Mouse (Mus musculus) frontal cortex, postnatal 10 days (tissue): Measurements from ENCODE around the gene Trim62.

Experiments
- DNase-seq, 2 experiments: peaks; one replicate each; pipeline ENCODE4 v3.0.0; 2022; ENCODE audit warnings: low spot score in 2 of 2, mixed read lengths in 1 of 2

Gene Trim62

DNA sequence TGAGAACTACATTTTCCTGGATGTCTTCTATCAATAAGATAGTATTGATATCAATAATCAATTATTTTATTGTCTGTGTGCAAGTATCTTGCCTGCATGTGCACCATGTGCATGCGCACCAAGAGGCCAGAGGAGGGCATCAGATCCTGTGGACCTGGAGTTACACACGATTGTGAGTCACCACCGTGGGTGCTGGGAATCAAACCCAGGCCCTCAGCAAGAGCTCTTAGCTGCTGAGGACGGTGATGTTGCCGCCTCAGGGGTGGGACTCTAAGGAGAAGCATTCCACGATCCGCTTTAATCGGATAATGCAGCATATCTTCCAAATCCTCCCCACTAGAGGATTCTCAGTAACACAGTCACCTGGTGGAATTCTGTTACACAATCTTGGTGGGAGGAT lies 2.2 kb downstream of the Trim62 start:
- DNase-seq = no peak

DNA sequence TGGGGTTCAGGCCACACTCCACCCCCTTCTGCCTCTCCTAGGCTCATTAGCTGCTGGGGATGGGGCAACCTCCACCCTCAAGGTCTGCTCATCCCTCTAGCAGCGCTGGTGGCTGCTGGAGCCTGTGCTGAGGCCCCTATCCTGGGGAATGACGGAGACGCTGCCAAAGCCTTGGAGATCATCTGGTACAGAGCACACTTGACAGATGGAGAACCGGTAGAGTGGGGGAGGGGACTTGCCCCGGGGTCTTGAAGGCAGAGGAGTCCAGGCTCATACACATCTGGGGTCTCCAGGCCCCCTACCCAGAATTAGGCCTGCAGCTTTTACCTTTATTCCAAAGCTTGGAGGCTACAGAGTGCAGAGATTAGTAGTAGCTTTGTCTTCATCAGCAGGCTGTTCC lies 3.2 kb downstream of the Trim62 start:
- DNase-seq = no peak

- no peak for DNase-seq
Observed at GRCm38 (mm10) chr4:128887026-128887425, 3.6 kb downstream of the Trim62 start.

DNA sequence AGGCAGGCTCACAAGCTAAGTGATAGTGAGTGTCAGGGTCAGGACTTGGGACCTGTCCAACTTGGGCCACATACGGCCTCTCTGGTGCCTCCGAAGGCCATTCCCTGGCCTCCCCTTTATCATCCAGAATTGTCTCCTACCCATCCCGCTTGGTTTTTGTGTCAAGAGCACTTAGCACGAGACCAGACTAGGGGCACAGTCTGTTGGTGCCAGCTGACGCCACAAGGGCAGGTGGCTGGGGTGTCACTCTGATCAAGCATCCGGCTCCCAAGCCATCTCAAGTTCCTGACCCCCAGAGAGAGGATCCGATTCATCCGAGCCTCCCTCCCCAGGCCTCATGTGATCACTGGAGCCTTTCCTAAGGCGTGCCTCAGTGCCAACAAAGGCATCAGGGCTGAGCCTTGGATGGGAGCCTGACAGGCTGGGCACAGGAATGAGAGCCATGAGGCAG lies 4.3 kb downstream of the Trim62 start:
- peak in 1 of 2 experiments; percentile 38 for DNase-seq

GRCm38 (mm10) chr4:128888436-128888990 lies 5.1 kb downstream of the Trim62 start:
- DNase-seq = no peak

- DNase-seq = no peak
Observed at GRCm38 (mm10) chr4:128889752-128890630, 6.6 kb downstream of the Trim62 start.

DNA sequence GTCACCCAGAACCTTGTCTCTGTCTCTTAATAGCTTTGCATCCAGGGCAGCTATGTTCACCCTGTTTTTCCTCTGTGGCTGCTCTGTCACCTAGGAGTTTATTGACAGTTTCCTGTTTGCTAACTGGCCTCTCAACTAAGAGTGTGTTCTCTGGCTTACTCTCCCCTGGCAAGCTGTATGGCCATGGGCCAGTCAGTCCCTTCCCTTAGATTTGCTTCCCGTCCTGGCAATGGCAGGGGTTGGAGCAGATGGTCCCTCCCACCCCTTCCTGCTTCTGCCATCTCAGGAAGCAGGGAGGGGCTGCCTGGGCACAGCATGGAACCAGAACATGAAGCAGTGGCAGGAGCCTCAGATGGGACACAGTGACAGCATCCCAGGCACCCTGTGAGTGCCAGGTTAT lies 7.8 kb downstream of the Trim62 start:
- peak; percentile 55 to 64 for DNase-seq

DNA sequence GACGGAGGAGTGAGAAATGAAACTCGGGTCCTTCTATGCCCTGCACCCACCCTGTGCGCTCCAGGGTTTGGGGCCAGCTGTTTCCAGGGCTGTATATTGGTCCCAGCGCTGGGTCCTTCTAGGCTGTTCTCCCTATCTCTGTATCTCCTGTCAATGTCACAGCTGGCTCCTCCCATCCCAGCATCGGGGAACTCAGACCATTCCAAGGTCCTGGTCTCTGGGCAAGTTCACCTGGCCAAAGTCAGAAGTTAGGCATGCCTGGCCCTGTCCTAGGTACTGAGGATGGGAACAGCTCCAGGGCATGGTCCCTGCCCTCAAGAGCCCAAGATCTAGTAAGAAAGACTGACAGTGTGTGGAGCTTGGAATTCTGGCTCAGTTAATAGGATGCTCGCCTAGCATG lies 8.4 kb downstream of the Trim62 start:
- DNase-seq = no peak

DNA sequence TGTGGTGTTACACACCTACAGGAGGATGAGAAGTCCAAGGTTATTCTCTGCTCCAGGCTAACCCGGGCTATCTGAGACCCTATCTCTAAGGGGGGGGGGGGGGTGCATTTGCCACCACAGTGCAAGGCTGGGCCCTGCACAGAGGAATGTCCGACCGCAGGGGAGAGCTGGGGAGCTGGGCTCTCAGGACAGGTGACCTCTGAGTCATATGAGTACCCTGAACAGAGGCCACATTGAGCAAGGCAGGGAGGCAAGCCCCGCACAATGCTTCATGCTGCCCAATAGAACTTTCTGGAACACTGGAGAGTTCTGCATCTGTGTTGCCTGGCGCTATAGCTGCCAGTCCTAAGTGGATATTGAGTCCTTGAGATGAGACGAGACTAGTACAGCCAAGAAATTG lies 8.8 kb downstream of the Trim62 start:
- no peak for DNase-seq

DNA sequence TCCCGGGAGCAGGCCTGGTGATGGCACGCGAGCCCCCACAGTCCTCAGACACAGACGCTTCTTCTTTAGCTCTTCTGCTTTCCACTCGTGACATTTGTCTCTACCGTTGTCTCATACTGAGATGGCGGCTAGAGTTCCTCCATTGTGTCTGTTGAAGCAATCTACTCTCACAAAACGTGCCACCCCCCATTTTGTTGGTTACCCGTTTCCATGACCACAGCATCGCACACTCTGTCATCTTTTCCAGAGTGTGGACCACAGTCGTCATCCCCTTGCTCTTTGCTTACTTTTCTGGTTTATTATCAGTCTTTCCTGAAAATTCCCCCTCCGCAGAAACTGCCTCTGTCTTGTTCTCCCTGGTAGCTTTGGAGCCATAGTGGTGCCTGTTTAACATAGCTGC lies 10.7 kb downstream of the Trim62 start:
- no peak for DNase-seq

- DNase-seq = no peak
Observed at GRCm38 (mm10) chr4:128895841-128896240, 12.5 kb downstream of the Trim62 start.

- DNase-seq = no peak
Observed at GRCm38 (mm10) chr4:128896667-128897066, 13.3 kb downstream of the Trim62 start.

DNA sequence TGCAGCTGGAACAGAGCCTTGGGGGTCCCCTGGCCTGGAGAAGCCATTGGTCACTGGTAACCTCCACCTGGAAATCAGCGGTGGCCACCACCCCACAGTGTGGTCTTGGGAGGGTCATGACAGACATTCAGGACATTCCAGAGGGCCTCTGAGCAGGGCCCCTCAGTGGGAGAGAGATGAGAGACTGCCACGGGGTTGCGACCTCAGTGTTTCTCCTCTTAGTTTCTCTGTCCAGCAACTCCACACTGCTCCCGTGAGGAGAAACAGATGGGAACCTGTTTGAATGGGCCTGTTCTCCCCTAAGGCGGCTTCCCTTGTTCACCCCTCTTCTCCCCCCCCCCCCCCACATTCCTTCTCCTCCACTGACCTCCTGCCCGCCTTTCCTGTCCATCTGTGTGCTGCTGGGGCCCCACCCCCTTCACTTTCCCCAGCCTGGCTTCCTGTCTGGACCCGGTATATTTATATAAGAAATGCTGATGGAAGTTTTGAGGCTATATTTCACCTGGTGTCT lies 14.6 kb downstream of the Trim62 start:
- DNase-seq = no peak

GRCm38 (mm10) chr4:128899332-128899731 lies 16.0 kb downstream of the Trim62 start:
- DNase-seq = peak; percentile 84 to 85

- no peak for DNase-seq
Observed at GRCm38 (mm10) chr4:128900484-128900883, 17.1 kb downstream of the Trim62 start.

GRCm38 (mm10) chr4:128902390-128902789 lies 19.0 kb downstream of the Trim62 start:
- no peak for DNase-seq

GRCm38 (mm10) chr4:128904035-128904800 lies 20.8 kb downstream of the Trim62 start:
- no peak for DNase-seq

- DNase-seq = no peak
Observed at GRCm38 (mm10) chr4:128905251-128905650, 21.9 kb downstream of the Trim62 start.

GRCm38 (mm10) chr4:128906757-128907156 lies 23.4 kb downstream of the Trim62 start:
- no peak for DNase-seq

DNA sequence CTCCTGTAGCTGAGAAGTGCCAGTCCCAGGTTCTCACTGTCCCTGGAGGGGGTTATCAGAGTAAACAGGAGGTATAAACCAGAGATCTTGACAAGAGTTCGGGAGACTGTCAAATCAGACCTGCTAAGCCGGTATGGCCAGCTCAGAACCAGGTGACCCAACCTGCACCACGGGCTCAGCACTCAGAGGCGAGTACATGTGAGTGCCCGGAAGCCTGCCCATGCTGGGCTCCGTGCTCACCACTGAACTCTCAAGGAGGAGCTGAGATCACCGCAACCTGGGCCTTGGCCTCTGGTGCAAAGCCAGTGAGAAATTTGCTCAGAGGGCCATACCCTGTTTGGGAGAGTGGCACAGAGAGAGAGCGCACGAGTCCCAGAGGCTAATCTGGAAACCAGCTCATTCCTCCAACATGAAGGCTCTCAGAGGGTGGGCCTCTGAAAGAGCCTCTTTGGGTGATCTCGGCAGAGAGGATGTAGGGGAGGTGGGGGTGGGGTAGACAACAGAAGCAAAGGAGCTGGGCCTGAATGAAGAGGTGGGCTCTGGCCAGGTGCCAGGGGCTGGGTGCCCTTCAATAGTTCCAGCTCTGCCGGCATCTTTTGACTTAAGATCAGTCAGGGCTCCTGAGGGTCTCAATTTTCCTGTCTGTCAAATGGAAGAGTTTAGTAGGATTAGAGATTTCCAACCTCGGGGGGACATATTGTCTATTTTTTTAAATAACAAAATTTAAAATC lies 24.0 kb downstream of the Trim62 start:
- no peak for DNase-seq

DNA sequence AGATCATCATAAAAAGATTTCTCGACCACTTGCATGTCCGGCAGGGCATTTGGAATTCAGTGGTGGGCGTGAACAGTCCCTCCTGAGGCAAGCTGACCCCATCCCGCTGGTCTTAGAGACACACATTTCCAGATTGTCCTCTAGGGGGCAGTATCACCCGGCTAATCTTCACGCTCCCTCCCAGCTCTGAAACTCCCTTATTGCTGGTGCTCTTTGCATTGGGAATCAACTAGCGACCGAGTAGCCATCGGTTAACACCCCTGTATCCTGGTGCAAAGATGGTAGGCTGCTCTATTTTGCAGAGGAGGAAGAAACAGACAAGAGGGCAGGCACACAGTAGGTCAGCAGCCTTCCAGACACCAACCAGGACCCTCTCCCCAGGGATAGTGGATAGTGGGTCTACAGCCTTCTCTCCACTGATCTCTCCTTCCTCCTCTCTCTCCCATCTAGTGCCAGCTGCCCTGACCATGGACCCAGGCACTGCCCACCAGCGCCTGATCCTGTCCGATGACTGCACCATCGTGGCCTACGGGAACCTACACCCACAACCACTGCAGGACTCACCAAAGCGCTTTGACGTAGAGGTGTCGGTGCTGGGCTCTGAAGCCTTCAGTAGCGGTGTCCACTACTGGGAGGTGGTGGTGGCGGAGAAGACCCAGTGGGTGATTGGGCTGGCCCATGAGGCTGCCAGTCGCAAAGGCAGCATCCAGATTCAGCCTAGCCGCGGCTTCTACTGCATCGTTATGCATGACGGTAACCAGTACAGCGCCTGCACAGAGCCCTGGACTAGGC lies 25.4 kb downstream of the Trim62 start:
- DNase-seq = peak in 1 of 2 experiments; percentile 38
